Mouse (Mus musculus): Measurements from ENCODE around the gene Pthlh. TPM values are rescaled to one million over a fixed set of nuclear protein-coding genes. Genes with fewer than 3 reads are reported as not detected.

The Pthlh gene
- 0.37 TPM for polyA plus RNA-seq (2014; fragmentation: Illumina TruSeq; extraction: RNeasy Lipid Tissue Mini Kit (QIAGEN cat#74804); ENCODE audit: low replicate concordance)

GRCm38 (mm10) chr6:147263587-147264565 lies at the start of gene Pthlh:
TSS of gene Pthlh (minus strand) at chr6:147264183.

Other genes starting within 250 kb of the Pthlh start
- 25.4 TPM for gene Rep15, start 231.6 kb downstream of the Pthlh start, polyA plus RNA-seq (2014; fragmentation: Illumina TruSeq; extraction: RNeasy Lipid Tissue Mini Kit (QIAGEN cat#74804); ENCODE audit: low replicate concordance)
- gene Mrps35, start 221.4 kb downstream of the Pthlh start, polyA plus RNA-seq (2014; fragmentation: Illumina TruSeq; extraction: RNeasy Lipid Tissue Mini Kit (QIAGEN cat#74804); ENCODE audit: low replicate concordance), result 21.4 TPM
- gene Mansc4, start 177.2 kb downstream of the Pthlh start, polyA plus RNA-seq (2014; fragmentation: Illumina TruSeq; extraction: RNeasy Lipid Tissue Mini Kit (QIAGEN cat#74804); ENCODE audit: low replicate concordance), result not detected
- 6.9 TPM for gene Klhl42, start 172.8 kb downstream of the Pthlh start, polyA plus RNA-seq (2014; fragmentation: Illumina TruSeq; extraction: RNeasy Lipid Tissue Mini Kit (QIAGEN cat#74804); ENCODE audit: low replicate concordance)
- gene Ccdc91, start 211.6 kb upstream of the Pthlh start, polyA plus RNA-seq (2014; fragmentation: Illumina TruSeq; extraction: RNeasy Lipid Tissue Mini Kit (QIAGEN cat#74804); ENCODE audit: low replicate concordance), result 23.9 TPM